In genomic region chr11:119082638-119083599, GRCm38 (mm10) we compare ENCODE assay signal across 8 mouse cellular contexts. TPM values are rescaled to one million over a fixed set of nuclear protein-coding genes. Genes with fewer than 3 reads are reported as not detected.
DNase-seq lines count a peak whose midpoint lies in the region; ATAC-seq lines count a peak whose summit lies in the region.

No protein-coding gene starts in this region.

- H3K4me1 ChIP-seq in heart, embryonic 10.5 days = peaks cover 79% of the 10 kb centered on the region
- peaks cover 81% of the 10 kb centered on the region for H3K4me1 ChIP-seq in hindbrain, embryonic 13.5 days (replicated peaks)
- peaks cover 73% of the 10 kb centered on the region for H3K4me1 ChIP-seq in liver, embryonic 12.5 days
- peaks cover 74% of the 10 kb centered on the region for H3K4me1 ChIP-seq in neural tube, embryonic 12.5 days

- H3K4me3 ChIP-seq in heart, embryonic 10.5 days = peak overlapping the region; percentile 71
- peak overlapping the region; percentile 80 for H3K4me3 ChIP-seq in hindbrain, embryonic 13.5 days
- H3K4me3 ChIP-seq in liver, embryonic 12.5 days = peak overlapping the region; percentile 70; the same call in 1 of the 2 replicates
- peak overlapping the region; percentile 79; the same call in 1 of the 2 replicates for H3K4me3 ChIP-seq in neural tube, embryonic 12.5 days

- peaks cover 28% of the 10 kb centered on the region for H3K36me3 ChIP-seq in heart, embryonic 10.5 days
- H3K36me3 ChIP-seq in hindbrain, embryonic 13.5 days = peaks cover 30% of the 10 kb centered on the region
- peaks cover 19% of the 10 kb centered on the region for H3K36me3 ChIP-seq in liver, embryonic 12.5 days
- H3K36me3 ChIP-seq in neural tube, embryonic 12.5 days = peaks cover 11% of the 10 kb centered on the region

- 15% methylated on average over 20 of the region's 20 CpGs for WGBS in heart, embryonic 10.5 days
- 8% methylated on average over 20 of the region's 20 CpGs for WGBS in hindbrain, embryonic 13.5 days
- 21% methylated on average over 20 of the region's 20 CpGs for WGBS in liver, embryonic 12.5 days (ENCODE audit: insufficient replicate concordance)
- WGBS in neural tube, embryonic 12.5 days = 6% methylated on average over 20 of the region's 20 CpGs

- no peak overlapping the region for H3K27ac ChIP-seq in heart, embryonic 10.5 days
- H3K27ac ChIP-seq in hindbrain, embryonic 13.5 days = no peak overlapping the region
- no peak overlapping the region for H3K27ac ChIP-seq in liver, embryonic 12.5 days
- no peak overlapping the region for H3K27ac ChIP-seq in neural tube, embryonic 12.5 days

- intact Hi-C loops in heart, postnatal 36 days (cut with DNase I) = no loop called here

- no peak for ATAC-seq in hindbrain, embryonic 13.5 days (ENCODE audit: low FRiP score)
- no peak for ATAC-seq in liver, embryonic 12.5 days
- ATAC-seq in neural tube, embryonic 12.5 days (ENCODE audit: low FRiP score, low read depth) = no peak
- no peak for ATAC-seq in frontal cortex, adult (ENCODE audit: low TSS enrichment)

- peak overlapping the region; percentile 94 for H3K4me2 ChIP-seq in hindbrain, embryonic 13.5 days
- H3K4me2 ChIP-seq in liver, embryonic 12.5 days = peak overlapping the region; percentile 88
- H3K4me2 ChIP-seq in neural tube, embryonic 12.5 days (replicated peaks) = peak overlapping the region; percentile 70

- H3K9me3 ChIP-seq in heart, embryonic 10.5 days = no peaks in the 10 kb centered on the region
- H3K9me3 ChIP-seq in hindbrain, embryonic 13.5 days = no peaks in the 10 kb centered on the region
- H3K9me3 ChIP-seq in liver, embryonic 12.5 days (replicated peaks) = no peaks in the 10 kb centered on the region
- H3K9me3 ChIP-seq in neural tube, embryonic 12.5 days = no peaks in the 10 kb centered on the region

- peak overlapping the region; percentile 97 for H3K9ac ChIP-seq in hindbrain, embryonic 13.5 days
- H3K9ac ChIP-seq in liver, embryonic 12.5 days = no peak overlapping the region
- H3K9ac ChIP-seq in neural tube, embryonic 12.5 days = peak overlapping the region; percentile 29; the same call in 1 of the 2 replicates

- H3K27me3 ChIP-seq in heart, embryonic 10.5 days (ENCODE audit: insufficient read depth, poor library complexity, severe bottlenecking) = peaks cover 86% of the 10 kb centered on the region
- peaks cover 55% of the 10 kb centered on the region for H3K27me3 ChIP-seq in hindbrain, embryonic 13.5 days
- peaks cover 97% of the 10 kb centered on the region for H3K27me3 ChIP-seq in liver, embryonic 12.5 days (replicated peaks)
- H3K27me3 ChIP-seq in neural tube, embryonic 12.5 days (replicated peaks) = peaks cover 75% of the 10 kb centered on the region

- no peak for DNase-seq in heart, embryonic 10.5 days (ENCODE audit: low spot score)
- no peak for DNase-seq in heart, postnatal 36 days
- peak; percentile 46 for DNase-seq in cerebellum, adult 9-11 months
- DNase-seq in left cerebral cortex, adult 9 months (ENCODE audit: low spot score in 2 of 2) = no peak

RNA-seq across cellular contexts. Expression of gene Cbx4, which starts 3.1 kb away (rescaled TPM):
- polyA plus RNA-seq in heart, embryonic 10.5 days (2016; fragmentation: Nextera tagmentation; extraction: Ambion mirVana) = 8.9 and 9.0 TPM in 2 replicates
- 10 to 100 TPM; 11.5 to 13.6 TPM for total RNA-seq in heart, postnatal 36 days (2021)
- polyA plus RNA-seq in hindbrain, embryonic 13.5 days (2015; fragmentation: Nextera tagmentation; extraction: Ambion mirVana) = 14.1 and 15.8 TPM in 2 replicates
- 3.2 and 3.3 TPM in 2 replicates for polyA plus RNA-seq in liver, embryonic 12.5 days (2016; fragmentation: Nextera tagmentation; extraction: Ambion mirVana)
- 12.5 and 12.7 TPM in 2 replicates for polyA plus RNA-seq in neural tube, embryonic 12.5 days (2016; fragmentation: Nextera tagmentation; extraction: Ambion mirVana)

RNA-seq across cellular contexts. Expression of gene Cbx8, which starts 42.1 kb away (rescaled TPM):
- polyA plus RNA-seq in heart, embryonic 10.5 days (2016; fragmentation: Nextera tagmentation; extraction: Ambion mirVana) = 9.1 and 9.7 TPM in 2 replicates
- 1 to 10 TPM; 5.3 to 9.1 TPM for total RNA-seq in heart, postnatal 36 days (2021)
- polyA plus RNA-seq in hindbrain, embryonic 13.5 days (2015; fragmentation: Nextera tagmentation; extraction: Ambion mirVana) = 10.0 and 11.1 TPM in 2 replicates
- 2.5 and 3.3 TPM in 2 replicates for polyA plus RNA-seq in liver, embryonic 12.5 days (2016; fragmentation: Nextera tagmentation; extraction: Ambion mirVana)
- 8.6 and 9.9 TPM in 2 replicates for polyA plus RNA-seq in neural tube, embryonic 12.5 days (2016; fragmentation: Nextera tagmentation; extraction: Ambion mirVana)
